ENCODE assay signal across 8 mouse cellular contexts in the genomic region with DNA sequence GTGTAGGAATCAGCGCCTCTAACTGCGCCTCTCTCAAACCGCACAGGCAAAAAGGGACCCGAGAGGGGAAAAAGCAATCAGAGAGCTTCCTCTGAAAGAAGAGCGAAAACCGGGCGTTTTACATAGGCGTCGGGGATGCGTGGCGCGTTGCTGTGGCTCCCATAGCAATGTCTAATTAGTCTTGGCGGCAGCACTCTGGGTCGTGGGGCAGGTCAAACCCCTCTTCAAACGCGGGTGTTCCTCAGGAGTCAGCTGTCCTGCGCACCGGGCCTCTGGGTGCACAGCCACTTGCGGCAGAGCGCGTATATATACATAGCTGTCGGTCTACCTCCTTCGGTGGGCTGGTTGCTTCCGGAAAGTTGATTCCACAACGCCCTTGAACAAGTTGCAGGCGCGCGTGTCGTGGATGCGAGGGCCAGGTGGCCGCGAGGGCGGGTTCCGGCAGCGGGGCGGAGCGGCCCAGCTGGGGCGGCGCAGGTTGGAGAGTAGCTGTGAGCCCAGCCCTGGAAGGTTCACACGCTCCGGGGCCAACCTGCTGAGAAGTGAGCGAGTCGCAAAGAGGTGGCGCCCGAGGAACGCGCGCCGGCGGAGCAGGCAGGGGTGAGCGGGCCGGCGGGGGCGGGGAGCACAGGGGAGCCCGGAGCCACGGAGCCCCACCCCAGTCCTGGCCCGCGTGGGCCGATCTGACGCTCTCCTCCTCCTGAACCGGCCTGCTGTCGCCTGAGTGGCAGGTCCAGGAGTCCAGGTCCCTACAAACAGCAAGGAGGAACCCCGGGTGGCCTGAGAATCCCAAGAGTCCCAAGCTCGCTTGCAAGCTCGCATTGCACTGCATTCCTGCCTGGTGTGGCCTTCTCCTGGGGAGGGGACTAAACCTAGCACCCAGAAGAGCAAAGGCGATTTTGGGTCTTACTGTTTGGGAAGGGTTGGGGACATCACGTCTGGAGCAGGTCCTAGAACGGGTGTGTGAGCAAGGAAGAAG. TPM values are rescaled to one million over a fixed set of nuclear protein-coding genes. Genes with fewer than 3 reads are reported as not detected.
DNase-seq lines count a peak whose midpoint lies in the region; ATAC-seq and TF ChIP-seq lines count a peak whose summit lies in the region.

A gene (minus strand): TSS at position 597 of the 979 bp plus-strand sequence.

- H3K27ac ChIP-seq in ES-E14 (ENCODE audit: insufficient read depth, low read depth, low read length, poor library complexity, severe bottlenecking) = no peak within 1 kb of the TSS
- no peak within 1 kb of the TSS for H3K27ac ChIP-seq in hindbrain, embryonic 11.5 days (ENCODE audit: low read depth, low read length)

- in situ Hi-C loops in ES-E14 (cut with MboI; ENCODE audit: low sequenced_read_pairs in 2 of 2, unreplicated experiment in 2 of 2) = no loop called here

- under 1% methylated on average over 67 of the region's 68 CpGs for WGBS in hindbrain, embryonic 11.5 days

- no peaks in the 10 kb centered on the region for H3K36me3 ChIP-seq in ES-E14 (ENCODE audit: control insufficient read depth, insufficient read depth, low read length, poor library complexity, severe bottlenecking)
- no peaks in the 10 kb centered on the region for H3K36me3 ChIP-seq in hindbrain, embryonic 11.5 days (ENCODE audit: control insufficient read depth, insufficient read depth, low read length)

- H3K4me1 ChIP-seq in ES-E14 (ENCODE audit: control insufficient read depth in 2 of 2, insufficient read depth in 2 of 2, low read length in 2 of 2, poor library complexity in 1 of 2) = 0 out of 4 replicates have a peak, but pooled peaks cover 0 to 2% of the 10 kb centered on the region in 2 experiments
- H3K4me1 ChIP-seq in hindbrain, embryonic 11.5 days (replicated peaks; ENCODE audit: control insufficient read depth, insufficient read depth, low read length) = no peaks in the 10 kb centered on the region

- 0 out of 2 replicates have a peak within 1 kb of the TSS, but pooled peaks have one; percentile 35 for H3K9ac ChIP-seq in ES-E14 (ENCODE audit: insufficient read depth, low read depth, low read length, poor library complexity, severe bottlenecking)
- peak within 1 kb of the TSS; percentile 38 for H3K9ac ChIP-seq in hindbrain, embryonic 11.5 days (ENCODE audit: low read depth, low read length)

- H3K27me3 ChIP-seq in hindbrain, embryonic 11.5 days (ENCODE audit: control insufficient read depth, insufficient read depth, low read length) = peaks cover 32% of the 10 kb centered on the region

- DNase-seq in ES-E14 (ENCODE audit: low read depth, low spot score) = peak; percentile 50
- peak; percentile 7 for DNase-seq in cerebellum, adult 9-10 months
- DNase-seq in frontal cortex, postnatal 25 days (ENCODE audit: low spot score in 2 of 2) = peak; percentile 9
- DNase-seq in hindbrain, embryonic 11.5 days (ENCODE audit: low spot score) = peak; percentile 67
- DNase-seq in layer of hippocampus, postnatal 36 days = peak; percentile 26 to 31
- DNase-seq in lung, postnatal 25 days (ENCODE audit: low spot score) = peak; percentile 69
- peak; percentile 59 for DNase-seq in right cerebral cortex, adult 18-20 months
- peak; percentile 56 for DNase-seq in yolk sac, embryonic 10.5 days (ENCODE audit: low spot score)

- ATAC-seq in hindbrain, embryonic 11.5 days (ENCODE audit: low FRiP score) = peak; percentile 75

- H3K4me3 ChIP-seq in ES-E14 (ENCODE audit: insufficient read depth in 1 of 2, low read depth in 1 of 2, low read length in 2 of 2, poor library complexity in 1 of 2, severe bottlenecking in 1 of 2) = peak within 1 kb of the TSS; percentile 69
- H3K4me3 ChIP-seq in hindbrain, embryonic 11.5 days (ENCODE audit: low read depth, low read length) = peak within 1 kb of the TSS; percentile 45

- H3K4me2 ChIP-seq in hindbrain, embryonic 11.5 days (replicated peaks; ENCODE audit: low read depth, low read length) = peak within 1 kb of the TSS; percentile 90

- no peaks in the 10 kb centered on the region for H3K9me3 ChIP-seq in ES-E14 (ENCODE audit: control insufficient read depth, insufficient read depth, low read depth, low read length)
- H3K9me3 ChIP-seq in hindbrain, embryonic 11.5 days (ENCODE audit: control insufficient read depth, low read length) = no peaks in the 10 kb centered on the region

TF ChIP-seq in ES-E14, 5 proteins besides CTCF, POLR2A, EP300 and RAD21:
- TF ChIP-seq HCFC1 (IDR thresholded peaks at IDR 0.05; ENCODE audit: borderline replicate concordance, insufficient read depth, low read length) = no peak
- TF ChIP-seq MAFK (IDR thresholded peaks at IDR 0.05; ENCODE audit: insufficient read depth, low read depth, low read length) = no peak
- no peak for TF ChIP-seq CHD2 (IDR thresholded peaks at IDR 0.05; ENCODE audit: low read depth, low read length)
- no peak for TF ChIP-seq ZNF384 (IDR thresholded peaks at IDR 0.05; ENCODE audit: low read depth, low read length)
- TF ChIP-seq ZC3H11A (IDR thresholded peaks at IDR 0.05; ENCODE audit: borderline replicate concordance, low read depth, low read length) = no peak

RNA-seq across cellular contexts. Expression of the gene that starts here (rescaled TPM):
- not detected in 2 replicates for total RNA-seq in ES-E14 (2012; rRNA removed)
- polyA plus RNA-seq in hindbrain, embryonic 11.5 days (2014; fragmentation: Nextera tagmentation; extraction: Ambion mirVana) = 5.6 and 7.4 TPM in 2 replicates
- 1 to 10 TPM; 2.7 TPM for total RNA-seq in layer of hippocampus, postnatal 36 days (2021)

Comparison
In these comparisons a context has a peak if more than half of its experiments do, and no peak if none do; other contexts are left out.
1. Peak in DNase-seq, H3K4me3 ChIP-seq and H3K9ac ChIP-seq in ES-E14; RNA of the gene not detected or under 1 TPM.
2. DNase-seq: peak in every context shown above with its lines; median percentile 69 in lung, postnatal 25 days; 67 in hindbrain, embryonic 11.5 days; 59 in right cerebral cortex, adult 18-20 months; 56 in yolk sac, embryonic 10.5 days; 50 in ES-E14; 28 in layer of hippocampus, postnatal 36 days; 9 in frontal cortex, postnatal 25 days; 7 in cerebellum, adult 9-10 months.